Mouse (Mus musculus): ENCODE data around the gene Ranbp2. TPM values are rescaled to one million over a fixed set of nuclear protein-coding genes. Genes with fewer than 3 reads are reported as not detected.

The Ranbp2 gene
- polyA plus RNA-seq (2014; fragmentation: Nextera tagmentation; extraction: Ambion mirVana), result 23.6 and 27.0 TPM in 2 replicates

DNA sequence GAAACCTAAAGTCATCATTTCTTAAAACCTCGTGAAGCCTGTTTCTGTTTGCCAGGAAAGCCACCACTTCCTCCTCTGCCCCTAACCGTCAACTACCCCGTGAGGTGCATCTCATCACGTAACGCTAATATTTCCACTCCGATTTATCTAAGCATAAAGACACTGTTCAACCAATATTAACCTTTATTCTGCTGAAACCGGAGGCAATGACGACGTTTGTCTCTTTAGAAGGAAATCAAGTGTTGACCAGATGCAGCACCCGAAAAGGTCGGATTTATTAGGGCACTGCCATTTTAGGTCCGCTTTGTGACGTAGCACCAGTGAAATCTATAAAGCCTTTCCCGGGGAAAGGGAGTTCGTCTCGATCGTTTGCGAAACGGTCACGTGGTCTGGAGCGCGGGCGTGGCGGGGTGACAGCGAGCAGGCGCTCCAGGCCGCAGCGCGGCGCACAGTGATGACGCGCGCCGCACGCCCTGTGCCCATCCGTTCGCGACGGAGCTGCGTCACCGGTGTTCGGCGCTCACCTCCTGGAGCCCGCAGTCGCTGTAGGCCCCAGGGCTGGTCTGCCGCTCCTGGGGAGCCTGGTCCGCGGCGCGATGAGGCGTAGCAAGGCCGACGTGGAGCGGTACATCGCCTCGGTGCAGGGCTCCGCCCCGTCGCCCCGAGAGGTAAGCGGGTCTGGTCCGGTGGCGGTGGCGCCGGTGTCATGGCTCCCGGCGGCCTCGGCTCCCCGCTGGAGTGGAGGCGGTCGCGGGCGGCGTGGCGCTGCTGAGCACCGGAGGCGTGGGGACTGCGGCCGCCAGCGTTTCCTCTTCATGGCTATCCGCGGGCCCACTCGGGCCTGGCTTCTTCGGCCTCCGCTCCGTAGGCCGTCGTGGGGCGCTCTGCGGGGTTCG is at the start of gene Ranbp2:
Ranbp2 (plus strand) TSS at position 537 of the 896 bp plus-strand sequence.
- Histone ChIP-seq H3K36me3 (replicated peaks; ENCODE audit: control insufficient read depth, insufficient read depth) (no peaks in the 10 kb centered on the region), H3K4me3 (replicated peaks; ENCODE audit: low read length) (peak within 1 kb of the TSS; percentile 96), H3K9me3 (ENCODE audit: control insufficient read depth, low read length) (no peaks in the 10 kb centered on the region), H3K27ac (peak within 1 kb of the TSS; percentile 97), H3K27me3 (ENCODE audit: control insufficient read depth, insufficient read depth, low read length) (no peaks in the 10 kb centered on the region), H3K9ac (peak within 1 kb of the TSS; percentile 97), H3K4me1 (replicated peaks; ENCODE audit: control insufficient read depth, insufficient read depth, low read length) (peaks cover 12% of the 10 kb centered on the region), H3K4me2 (replicated peaks) (peak within 1 kb of the TSS; percentile 84)
- DNase-seq (ENCODE audit: low spot score), result peak; percentile 99
- WGBS, result under 1% methylated on average over 83 of the region's 91 CpGs
- ATAC-seq (ENCODE audit: low FRiP score), result peak; percentile 99

DNA sequence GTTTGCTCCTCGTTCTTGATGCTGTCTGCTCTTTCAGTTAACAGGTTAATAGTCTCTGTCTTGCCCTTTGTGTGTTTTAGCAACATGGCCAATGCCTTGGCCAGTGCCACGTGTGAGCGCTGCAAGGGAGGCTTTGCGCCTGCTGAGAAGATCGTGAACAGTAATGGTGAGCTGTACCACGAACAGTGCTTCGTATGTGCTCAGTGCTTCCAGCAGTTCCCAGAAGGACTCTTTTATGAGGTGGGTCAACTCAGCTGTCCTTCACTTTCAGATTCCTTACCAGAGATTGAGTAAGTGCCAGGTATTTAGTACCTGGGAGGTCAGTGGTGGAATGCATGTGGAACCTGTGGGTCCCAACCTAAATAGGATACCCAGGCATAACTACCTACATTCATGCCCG is 47.8 kb upstream of the Ranbp2 start:
- H3K4me2 ChIP-seq (replicated peaks), result no peak overlapping the region
- H3K27me3 ChIP-seq (ENCODE audit: control insufficient read depth, insufficient read depth, low read length), result no peaks in the 10 kb centered on the region
- no peak overlapping the region for H3K27ac ChIP-seq
- whole genome bisulfite sequencing, result 94% methylated on average over 8 of the region's 8 CpGs
- no peak overlapping the region for H3K9ac ChIP-seq
- peaks cover 17% of the 10 kb centered on the region for H3K36me3 ChIP-seq (replicated peaks; ENCODE audit: control insufficient read depth, insufficient read depth)
- DNase-seq (ENCODE audit: low spot score) (no peak), ATAC-seq (ENCODE audit: low FRiP score) (no peak)
- no peak overlapping the region for H3K4me3 ChIP-seq (replicated peaks; ENCODE audit: low read length)
- H3K4me1 ChIP-seq (replicated peaks; ENCODE audit: control insufficient read depth, insufficient read depth, low read length), result no peaks in the 10 kb centered on the region
- no peaks in the 10 kb centered on the region for H3K9me3 ChIP-seq (ENCODE audit: control insufficient read depth, low read length)

DNA sequence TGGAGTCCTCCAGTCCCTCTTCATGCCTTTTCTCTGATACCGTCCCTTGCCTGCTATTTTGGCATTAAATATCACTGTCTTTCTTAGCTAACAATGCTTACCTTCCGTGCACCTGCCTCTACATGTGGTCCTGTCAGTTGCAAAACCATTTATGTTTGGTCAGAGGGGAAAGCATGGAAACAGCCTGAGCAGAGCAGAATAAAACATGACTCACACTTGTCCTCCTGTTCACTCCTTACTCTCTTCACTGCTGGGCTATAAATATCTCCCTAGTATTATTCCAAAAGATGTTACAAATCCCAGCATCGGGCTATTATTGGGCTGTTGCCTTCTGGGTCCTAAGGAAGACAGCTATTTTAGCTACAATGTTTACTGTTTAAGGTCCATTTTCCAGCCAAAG is 44.9 kb upstream of the Ranbp2 start:
- H3K27me3 ChIP-seq (ENCODE audit: control insufficient read depth, insufficient read depth, low read length), result no peaks in the 10 kb centered on the region
- 91% methylated on average over 3 of the region's 3 CpGs for WGBS
- no peak overlapping the region for H3K4me3 ChIP-seq (replicated peaks; ENCODE audit: low read length)
- H3K4me1 ChIP-seq (replicated peaks; ENCODE audit: control insufficient read depth, insufficient read depth, low read length), result no peaks in the 10 kb centered on the region
- no peak overlapping the region for H3K27ac ChIP-seq
- ATAC-seq (ENCODE audit: low FRiP score) (no peak), DNase-seq (ENCODE audit: low spot score) (no peak)
- H3K9me3 ChIP-seq (ENCODE audit: control insufficient read depth, low read length), result no peaks in the 10 kb centered on the region
- peaks cover 24% of the 10 kb centered on the region for H3K36me3 ChIP-seq (replicated peaks; ENCODE audit: control insufficient read depth, insufficient read depth)
- no peak overlapping the region for H3K9ac ChIP-seq
- no peak overlapping the region for H3K4me2 ChIP-seq (replicated peaks)

DNA sequence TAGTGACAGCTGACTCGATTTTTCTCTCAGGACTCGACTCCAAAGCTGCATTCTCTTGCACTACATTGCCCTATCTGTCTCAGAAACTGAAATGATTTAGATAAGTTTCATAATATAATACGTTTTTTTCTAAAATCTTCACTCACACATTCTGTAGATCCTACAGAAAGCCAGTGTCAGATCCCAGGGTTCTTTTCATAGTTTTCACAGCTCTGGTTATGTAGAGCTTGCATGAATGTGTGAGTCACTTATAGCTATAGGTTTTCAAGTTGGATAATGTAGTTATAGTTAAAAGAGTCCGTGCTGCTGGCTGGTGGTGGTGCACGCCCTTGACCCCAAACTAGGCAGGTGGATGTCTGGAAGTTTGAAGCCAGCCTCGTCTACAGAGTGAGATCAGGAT is 42.1 kb upstream of the Ranbp2 start:
- Histone ChIP-seq H3K9me3 (ENCODE audit: control insufficient read depth, low read length) (no peaks in the 10 kb centered on the region), H3K4me3 (replicated peaks; ENCODE audit: low read length) (no peak overlapping the region), H3K4me2 (replicated peaks) (no peak overlapping the region), H3K4me1 (replicated peaks; ENCODE audit: control insufficient read depth, insufficient read depth, low read length) (no peaks in the 10 kb centered on the region), H3K36me3 (replicated peaks; ENCODE audit: control insufficient read depth, insufficient read depth) (peaks cover 40% of the 10 kb centered on the region), H3K27ac (no peak overlapping the region), H3K9ac (no peak overlapping the region), H3K27me3 (ENCODE audit: control insufficient read depth, insufficient read depth, low read length) (no peaks in the 10 kb centered on the region)
- ATAC-seq (ENCODE audit: low FRiP score) (no peak), DNase-seq (ENCODE audit: low spot score) (no peak)
- WGBS, result 94% methylated on average over 6 of the region's 6 CpGs

DNA sequence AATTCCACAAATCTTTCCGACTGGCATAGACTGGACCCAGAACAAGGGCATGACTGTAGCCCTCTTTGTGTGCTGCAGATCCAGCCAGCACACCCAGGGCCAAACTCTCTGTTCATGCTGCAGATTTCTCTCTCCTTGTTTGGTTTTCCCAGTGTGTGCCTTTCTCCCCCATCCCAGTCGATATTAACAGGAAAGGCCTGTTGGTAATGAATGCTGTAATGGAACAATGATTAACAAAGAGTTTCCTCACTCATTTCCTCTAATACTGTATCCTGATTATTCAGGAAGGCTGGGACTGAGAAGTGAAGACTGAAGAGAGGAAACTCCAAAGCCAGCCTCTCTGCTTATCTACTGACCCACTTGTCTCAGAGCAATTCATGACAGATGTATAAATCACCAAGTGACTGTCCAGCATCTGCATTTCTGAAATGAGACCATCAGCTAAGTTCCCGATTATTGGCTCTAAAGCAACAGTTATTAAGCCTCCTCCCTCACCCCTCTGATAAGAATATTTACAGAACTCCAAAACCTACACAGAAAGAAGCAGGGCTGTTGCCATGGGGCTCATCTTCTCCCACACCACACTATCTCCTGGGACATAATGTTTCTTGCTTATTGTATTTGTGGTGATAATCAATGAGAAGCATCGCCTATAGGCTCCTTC is 41.3 kb upstream of the Ranbp2 start:
- Histone ChIP-seq H3K27me3 (ENCODE audit: control insufficient read depth, insufficient read depth, low read length) (no peaks in the 10 kb centered on the region), H3K9ac (no peak overlapping the region), H3K36me3 (replicated peaks; ENCODE audit: control insufficient read depth, insufficient read depth) (peaks cover 48% of the 10 kb centered on the region), H3K4me2 (replicated peaks) (no peak overlapping the region), H3K4me3 (replicated peaks; ENCODE audit: low read length) (no peak overlapping the region), H3K9me3 (ENCODE audit: control insufficient read depth, low read length) (no peaks in the 10 kb centered on the region), H3K4me1 (replicated peaks; ENCODE audit: control insufficient read depth, insufficient read depth, low read length) (no peaks in the 10 kb centered on the region), H3K27ac (no peak overlapping the region; the same call in 1 of the 2 replicates)
- no peak for ATAC-seq (ENCODE audit: low FRiP score)
- 92% methylated on average over 4 of the region's 4 CpGs for WGBS
- no peak for DNase-seq (ENCODE audit: low spot score)

DNA sequence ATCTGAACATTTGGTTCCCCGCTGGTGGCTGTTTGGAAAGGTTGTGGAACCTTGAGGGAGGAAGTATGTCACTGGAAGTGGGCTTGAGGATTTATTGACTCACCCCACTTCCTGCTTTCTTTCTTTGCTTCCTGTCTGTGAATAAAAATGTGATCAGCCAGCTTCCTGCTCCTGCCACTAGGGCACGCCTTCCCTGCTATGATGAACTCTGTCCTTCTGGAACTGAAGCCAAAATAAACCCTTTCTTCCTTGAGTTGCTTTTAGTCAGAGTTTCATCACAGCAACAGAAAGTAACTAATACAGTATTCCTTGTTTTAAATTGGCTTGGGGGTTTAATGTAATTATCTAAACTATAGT is 40.8 kb upstream of the Ranbp2 start:
- H3K36me3 ChIP-seq (replicated peaks; ENCODE audit: control insufficient read depth, insufficient read depth), result peaks cover 51% of the 10 kb centered on the region
- H3K27ac ChIP-seq, result no peak overlapping the region
- no peak overlapping the region for H3K4me2 ChIP-seq (replicated peaks)
- no peaks in the 10 kb centered on the region for H3K4me1 ChIP-seq (replicated peaks; ENCODE audit: control insufficient read depth, insufficient read depth, low read length)
- H3K9me3 ChIP-seq (ENCODE audit: control insufficient read depth, low read length), result no peaks in the 10 kb centered on the region
- no peak overlapping the region for H3K9ac ChIP-seq
- no peak for ATAC-seq (ENCODE audit: low FRiP score)
- H3K27me3 ChIP-seq (ENCODE audit: control insufficient read depth, insufficient read depth, low read length), result no peaks in the 10 kb centered on the region
- no peak for DNase-seq (ENCODE audit: low spot score)
- H3K4me3 ChIP-seq (replicated peaks; ENCODE audit: low read length), result no peak overlapping the region
- 90% methylated on average over 2 of the region's 2 CpGs for WGBS

DNA sequence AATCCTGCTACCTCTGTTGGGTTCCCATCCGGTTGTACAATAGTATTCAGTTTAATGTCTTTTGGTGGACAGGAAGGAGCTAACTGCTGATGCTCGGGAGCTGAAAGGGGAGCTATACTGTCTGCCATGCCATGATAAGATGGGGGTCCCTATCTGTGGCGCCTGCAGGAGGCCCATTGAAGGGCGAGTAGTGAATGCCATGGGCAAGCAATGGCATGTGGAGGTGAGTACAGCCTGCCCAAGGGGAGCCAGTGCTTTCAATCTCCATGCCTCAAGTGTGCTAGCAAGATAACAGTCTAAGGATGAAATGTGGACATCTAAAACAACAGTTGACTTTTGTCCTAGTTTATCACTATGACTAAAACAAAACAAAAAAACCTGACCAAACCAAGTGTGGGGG is 34.4 kb upstream of the Ranbp2 start:
- H3K36me3 ChIP-seq (replicated peaks; ENCODE audit: control insufficient read depth, insufficient read depth), result peaks cover 78% of the 10 kb centered on the region
- no peak for DNase-seq (ENCODE audit: low spot score)
- no peak overlapping the region for H3K4me3 ChIP-seq (replicated peaks; ENCODE audit: low read length)
- ATAC-seq (ENCODE audit: low FRiP score), result no peak
- H3K9me3 ChIP-seq (ENCODE audit: control insufficient read depth, low read length), result no peaks in the 10 kb centered on the region
- no peaks in the 10 kb centered on the region for H3K4me1 ChIP-seq (replicated peaks; ENCODE audit: control insufficient read depth, insufficient read depth, low read length)
- no peak overlapping the region for H3K4me2 ChIP-seq (replicated peaks)
- 95% methylated on average over 4 of the region's 4 CpGs for WGBS
- no peaks in the 10 kb centered on the region for H3K27me3 ChIP-seq (ENCODE audit: control insufficient read depth, insufficient read depth, low read length)
- no peak overlapping the region for H3K9ac ChIP-seq
- no peak overlapping the region for H3K27ac ChIP-seq

DNA sequence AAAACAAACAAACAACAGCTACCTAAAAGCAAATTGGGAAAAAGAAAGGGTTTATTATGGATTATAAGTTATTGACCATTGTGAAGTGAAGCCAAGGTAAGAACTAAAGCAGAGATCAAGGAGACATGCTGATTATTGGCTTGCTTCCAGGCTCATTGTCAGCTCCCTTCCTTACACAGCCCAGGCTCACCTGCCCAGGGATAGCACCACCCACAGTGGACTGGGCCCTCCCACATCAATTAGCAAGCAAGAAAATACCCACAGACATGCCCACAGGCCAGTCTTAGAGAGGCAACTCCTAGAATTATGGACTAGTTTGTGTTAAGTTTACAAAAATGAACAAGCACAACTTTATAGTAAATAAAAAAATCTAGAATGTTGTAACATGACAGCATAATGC is 33.9 kb upstream of the Ranbp2 start:
- H3K27ac ChIP-seq, result no peak overlapping the region
- no peak for DNase-seq (ENCODE audit: low spot score)
- H3K9ac ChIP-seq, result no peak overlapping the region
- H3K9me3 ChIP-seq (ENCODE audit: control insufficient read depth, low read length), result no peaks in the 10 kb centered on the region
- H3K4me2 ChIP-seq (replicated peaks), result no peak overlapping the region
- no peaks in the 10 kb centered on the region for H3K4me1 ChIP-seq (replicated peaks; ENCODE audit: control insufficient read depth, insufficient read depth, low read length)
- peaks cover 77% of the 10 kb centered on the region for H3K36me3 ChIP-seq (replicated peaks; ENCODE audit: control insufficient read depth, insufficient read depth)
- ATAC-seq (ENCODE audit: low FRiP score), result no peak
- no peaks in the 10 kb centered on the region for H3K27me3 ChIP-seq (ENCODE audit: control insufficient read depth, insufficient read depth, low read length)
- H3K4me3 ChIP-seq (replicated peaks; ENCODE audit: low read length), result no peak overlapping the region

DNA sequence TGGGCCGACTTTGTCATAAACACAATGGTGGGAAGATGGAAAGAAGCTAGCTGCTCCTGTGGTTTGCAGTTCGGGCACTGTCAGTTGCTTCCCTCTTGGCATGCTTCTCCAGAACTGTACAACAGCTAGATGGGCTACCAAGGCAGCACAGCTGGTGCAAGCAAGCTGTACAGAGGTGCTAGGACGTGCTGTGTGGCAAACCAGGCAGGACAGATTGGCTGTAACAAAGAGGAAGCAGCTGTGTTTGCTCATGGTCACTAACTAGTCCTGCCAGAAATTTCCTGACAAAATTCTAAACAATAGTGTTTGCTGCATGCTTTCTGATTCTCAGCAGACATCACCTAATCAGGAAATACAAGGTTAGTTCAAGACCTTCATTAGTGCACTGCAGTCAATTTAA is 30.0 kb upstream of the Ranbp2 start:
- peaks cover 71% of the 10 kb centered on the region for H3K36me3 ChIP-seq (replicated peaks; ENCODE audit: control insufficient read depth, insufficient read depth)
- no peaks in the 10 kb centered on the region for H3K9me3 ChIP-seq (ENCODE audit: control insufficient read depth, low read length)
- H3K4me1 ChIP-seq (replicated peaks; ENCODE audit: control insufficient read depth, insufficient read depth, low read length), result no peaks in the 10 kb centered on the region
- 85% methylated on average over 3 of the region's 3 CpGs for WGBS
- H3K9ac ChIP-seq, result no peak overlapping the region
- DNase-seq (ENCODE audit: low spot score) (no peak), ATAC-seq (ENCODE audit: low FRiP score) (no peak)
- no peaks in the 10 kb centered on the region for H3K27me3 ChIP-seq (ENCODE audit: control insufficient read depth, insufficient read depth, low read length)
- H3K4me2 ChIP-seq (replicated peaks), result no peak overlapping the region
- H3K27ac ChIP-seq, result no peak overlapping the region
- no peak overlapping the region for H3K4me3 ChIP-seq (replicated peaks; ENCODE audit: low read length)

Measured in hindbrain, embryonic 14.5 days (tissue).